22 mouse cellular contexts compared by ENCODE assay signal in the genomic region with DNA sequence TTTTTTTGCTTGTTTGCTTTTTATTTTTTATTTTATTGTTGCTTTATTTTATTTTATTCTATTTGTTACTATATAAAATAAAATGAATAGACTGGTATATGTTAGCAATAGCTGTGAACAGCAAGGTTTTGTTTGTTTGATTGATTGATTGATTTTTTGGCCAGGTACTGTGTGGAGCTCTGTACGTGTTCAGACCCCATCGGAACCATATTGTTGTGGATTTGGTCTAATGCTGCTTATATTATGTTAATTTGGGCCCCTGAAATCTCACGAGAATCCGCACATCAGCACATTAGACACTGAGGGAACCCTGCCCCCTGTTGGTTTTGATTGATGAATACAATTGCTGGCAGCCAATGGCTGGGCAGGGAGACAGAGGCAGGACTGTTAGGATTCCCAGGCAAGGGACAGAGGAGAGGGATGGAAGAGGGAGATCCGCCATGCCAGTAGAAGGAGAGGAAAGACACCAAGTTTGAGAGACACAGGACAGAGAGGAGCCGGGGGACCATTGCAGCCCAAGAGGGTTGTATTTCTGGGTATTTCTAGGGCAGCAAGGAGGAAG.
DNase-seq lines count a peak whose midpoint lies in the region; ATAC-seq and TF ChIP-seq lines count a peak whose summit lies in the region.
"Had no signal": no experiment of that assay in that cellular context is flagged by ENCODE, and none has a peak within 500 bp of the region (broad histone marks: within the 10 kb centered on the region; RNA-seq: fewer than 3 reads in every experiment).

No protein-coding gene starts in this region.

- H3K4me2 ChIP-seq in hindbrain, embryonic 11.5 days (replicated peaks; ENCODE audit: low read depth, low read length): no peak overlapping the region
- H3K4me2 ChIP-seq in hindbrain, embryonic 16.5 days (ENCODE audit: low read length): no peak overlapping the region
- H3K4me2 ChIP-seq in neural tube, embryonic 12.5 days (replicated peaks): no peak overlapping the region
- no peak overlapping the region for H3K4me2 ChIP-seq in neural tube, embryonic 15.5 days
- H3K4me2 ChIP-seq in forebrain, embryonic 14.5 days (ENCODE audit: low read length): no peak overlapping the region
- no peak overlapping the region for H3K4me2 ChIP-seq in midbrain, postnatal 0 days (ENCODE audit: low read depth, low read length, poor library complexity, severe bottlenecking)
- H3K4me2 ChIP-seq: heart, embryonic 15.5 days; limb, embryonic 13.5 days; liver, embryonic 13.5 days; lung, embryonic 14.5 days; stomach, embryonic 15.5 days had no signal

- peak; percentile 5 for DNase-seq in hindbrain, embryonic 11.5 days (ENCODE audit: low spot score)
- no peak for DNase-seq in forebrain, embryonic 14.5 days (ENCODE audit: low spot score)
- DNase-seq in midbrain, postnatal 0 days (ENCODE audit: low spot score): no peak
- no peak for DNase-seq in left cerebral cortex, adult 18-20 months (ENCODE audit: low spot score in 2 of 2)
- DNase-seq: cerebellum, adult 9-10 months; embryo, embryonic 11 days; gastrocnemius, postnatal 36 days; heart, postnatal 4 days; kidney, adult 9 months; kidney, postnatal 36 days; layer of hippocampus, adult 9-11 months; liver, embryonic 13.5 days; lung, embryonic 14.5 days; lung, postnatal 4 days; thymus, adult 18-20 months; thymus, postnatal 4 days had no signal

- no peak overlapping the region for H3K4me3 ChIP-seq in hindbrain, embryonic 11.5 days (ENCODE audit: low read depth, low read length)
- H3K4me3 ChIP-seq in hindbrain, embryonic 16.5 days (ENCODE audit: low read length): no peak overlapping the region
- H3K4me3 ChIP-seq in neural tube, embryonic 12.5 days: no peak overlapping the region
- no peak overlapping the region for H3K4me3 ChIP-seq in neural tube, embryonic 15.5 days (replicated peaks)
- H3K4me3 ChIP-seq in forebrain, embryonic 14.5 days (ENCODE audit: low read depth, low read length): no peak overlapping the region
- H3K4me3 ChIP-seq in midbrain, postnatal 0 days (ENCODE audit: low read depth, low read length): no peak overlapping the region
- H3K4me3 ChIP-seq: heart, embryonic 15.5 days; limb, embryonic 13.5 days; liver, embryonic 13.5 days; stomach, embryonic 15.5 days had no signal

- peak; percentile 28; the same call in 1 of the 2 replicates for TF ChIP-seq CTCF in midbrain, postnatal 0 days (IDR thresholded peaks at IDR 0.05)

- WGBS in hindbrain, embryonic 11.5 days: 72% methylated on average over 6 of the region's 6 CpGs
- WGBS in hindbrain, embryonic 16.5 days: 66% methylated on average over 6 of the region's 6 CpGs
- WGBS in neural tube, embryonic 12.5 days: 79% methylated on average over 6 of the region's 6 CpGs
- 75% methylated on average over 6 of the region's 6 CpGs for WGBS in neural tube, embryonic 15.5 days
- 71% methylated on average over 6 of the region's 6 CpGs for WGBS in forebrain, embryonic 14.5 days
- 78% methylated on average over 6 of the region's 6 CpGs for WGBS in midbrain, postnatal 0 days

- H3K36me3 ChIP-seq in hindbrain, embryonic 11.5 days (ENCODE audit: control insufficient read depth, insufficient read depth, low read length): no peaks in the 10 kb centered on the region
- H3K36me3 ChIP-seq in hindbrain, embryonic 16.5 days (ENCODE audit: control insufficient read depth, insufficient read depth, low read length): no peaks in the 10 kb centered on the region
- no peaks in the 10 kb centered on the region for H3K36me3 ChIP-seq in neural tube, embryonic 12.5 days
- no peaks in the 10 kb centered on the region for H3K36me3 ChIP-seq in neural tube, embryonic 15.5 days
- H3K36me3 ChIP-seq in forebrain, embryonic 14.5 days (ENCODE audit: control insufficient read depth, insufficient read depth, low read length): no peaks in the 10 kb centered on the region
- no peaks in the 10 kb centered on the region for H3K36me3 ChIP-seq in midbrain, postnatal 0 days (ENCODE audit: insufficient read depth, low read length)
- H3K36me3 ChIP-seq: heart, embryonic 15.5 days; limb, embryonic 13.5 days; liver, embryonic 13.5 days; stomach, embryonic 15.5 days had no signal

- H3K9ac ChIP-seq in hindbrain, embryonic 11.5 days (ENCODE audit: low read depth, low read length): no peak overlapping the region
- H3K9ac ChIP-seq in hindbrain, embryonic 16.5 days (ENCODE audit: low read depth, low read length): no peak overlapping the region
- H3K9ac ChIP-seq in neural tube, embryonic 12.5 days: no peak overlapping the region
- H3K9ac ChIP-seq in neural tube, embryonic 15.5 days (replicated peaks): no peak overlapping the region
- H3K9ac ChIP-seq in forebrain, embryonic 14.5 days (ENCODE audit: low read length): no peak overlapping the region
- no peak overlapping the region for H3K9ac ChIP-seq in midbrain, postnatal 0 days (replicated peaks; ENCODE audit: low read length, poor library complexity, severe bottlenecking)
- H3K9ac ChIP-seq: heart, embryonic 15.5 days; limb, embryonic 13.5 days; liver, embryonic 13.5 days; lung, embryonic 14.5 days; stomach, embryonic 15.5 days had no signal

- no peaks in the 10 kb centered on the region for H3K4me1 ChIP-seq in hindbrain, embryonic 11.5 days (replicated peaks; ENCODE audit: control insufficient read depth, insufficient read depth, low read length)
- H3K4me1 ChIP-seq in hindbrain, embryonic 16.5 days (ENCODE audit: control insufficient read depth, insufficient read depth, low read depth, low read length): no peaks in the 10 kb centered on the region
- no peaks in the 10 kb centered on the region for H3K4me1 ChIP-seq in neural tube, embryonic 12.5 days
- H3K4me1 ChIP-seq in neural tube, embryonic 15.5 days: no peaks in the 10 kb centered on the region
- H3K4me1 ChIP-seq in forebrain, embryonic 14.5 days (ENCODE audit: control insufficient read depth, insufficient read depth, low read length): no peaks in the 10 kb centered on the region
- H3K4me1 ChIP-seq in midbrain, postnatal 0 days (ENCODE audit: insufficient read depth, low read length): no peaks in the 10 kb centered on the region
- H3K4me1 ChIP-seq: heart, embryonic 15.5 days; limb, embryonic 13.5 days; liver, embryonic 13.5 days; stomach, embryonic 15.5 days had no signal

- H3K9me3 ChIP-seq in hindbrain, embryonic 11.5 days (ENCODE audit: control insufficient read depth, low read length): no peaks in the 10 kb centered on the region
- no peaks in the 10 kb centered on the region for H3K9me3 ChIP-seq in hindbrain, embryonic 16.5 days (ENCODE audit: control insufficient read depth, low read length)
- H3K9me3 ChIP-seq in neural tube, embryonic 12.5 days: no peaks in the 10 kb centered on the region
- no peaks in the 10 kb centered on the region for H3K9me3 ChIP-seq in neural tube, embryonic 15.5 days (replicated peaks)
- H3K9me3 ChIP-seq in forebrain, embryonic 14.5 days (replicated peaks; ENCODE audit: control insufficient read depth, low read length): no peaks in the 10 kb centered on the region
- H3K9me3 ChIP-seq in midbrain, postnatal 0 days (ENCODE audit: low read length): no peaks in the 10 kb centered on the region
- H3K9me3 ChIP-seq: heart, embryonic 15.5 days; limb, embryonic 13.5 days; stomach, embryonic 15.5 days had no signal

- H3K27me3 ChIP-seq in hindbrain, embryonic 11.5 days (ENCODE audit: control insufficient read depth, insufficient read depth, low read length): no peaks in the 10 kb centered on the region
- H3K27me3 ChIP-seq in hindbrain, embryonic 16.5 days (replicated peaks; ENCODE audit: control insufficient read depth, insufficient read depth, low read length): no peaks in the 10 kb centered on the region
- no peaks in the 10 kb centered on the region for H3K27me3 ChIP-seq in neural tube, embryonic 12.5 days (replicated peaks)
- H3K27me3 ChIP-seq in neural tube, embryonic 15.5 days (replicated peaks): no peaks in the 10 kb centered on the region
- no peaks in the 10 kb centered on the region for H3K27me3 ChIP-seq in forebrain, embryonic 14.5 days (replicated peaks; ENCODE audit: control insufficient read depth, insufficient read depth, low read length)
- H3K27me3 ChIP-seq in midbrain, postnatal 0 days (ENCODE audit: insufficient read depth, low read length): no peaks in the 10 kb centered on the region
- H3K27me3 ChIP-seq: heart, embryonic 15.5 days; limb, embryonic 13.5 days; liver, embryonic 13.5 days; stomach, embryonic 15.5 days had no signal

- ATAC-seq in hindbrain, embryonic 11.5 days (ENCODE audit: low FRiP score): peak; percentile 51
- no peak for ATAC-seq in hindbrain, embryonic 16.5 days
- peak; percentile 33; the same call in 1 of the 2 replicates for ATAC-seq in neural tube, embryonic 12.5 days (ENCODE audit: low FRiP score, low read depth)
- no peak for ATAC-seq in neural tube, embryonic 15.5 days (ENCODE audit: low FRiP score)
- ATAC-seq in forebrain, embryonic 14.5 days: peak; percentile 50
- ATAC-seq in midbrain, postnatal 0 days (ENCODE audit: low FRiP score): no peak

- no peak overlapping the region for H3K27ac ChIP-seq in hindbrain, embryonic 11.5 days (ENCODE audit: low read depth, low read length)
- H3K27ac ChIP-seq in hindbrain, embryonic 16.5 days (ENCODE audit: low read depth, low read length): no peak overlapping the region
- H3K27ac ChIP-seq in neural tube, embryonic 12.5 days: no peak overlapping the region
- no peak overlapping the region for H3K27ac ChIP-seq in neural tube, embryonic 15.5 days (replicated peaks)
- H3K27ac ChIP-seq in forebrain, embryonic 14.5 days (ENCODE audit: low read depth, low read length): no peak overlapping the region
- no peak overlapping the region for H3K27ac ChIP-seq in midbrain, postnatal 0 days (ENCODE audit: low read depth, low read length)
- H3K27ac ChIP-seq: heart, embryonic 15.5 days; limb, embryonic 13.5 days; liver, embryonic 13.5 days; stomach, embryonic 15.5 days had no signal

Comparison
In these comparisons a context has a peak if more than half of its experiments do, and no peak if none do; other contexts are left out.
1. ATAC-seq: peak in hindbrain, embryonic 11.5 days (single experiment), neural tube, embryonic 12.5 days (single experiment) and forebrain, embryonic 14.5 days (single experiment); none in hindbrain, embryonic 16.5 days (single experiment), neural tube, embryonic 15.5 days (single experiment) and midbrain, postnatal 0 days (single experiment).